Comparison of ENCODE assay signal across 27 mouse cellular contexts in genomic region chr11:116593345-116593744, GRCm38 (mm10). TPM values are rescaled to one million over a fixed set of nuclear protein-coding genes. Genes with fewer than 3 reads are reported as not detected.
DNase-seq lines count a peak whose midpoint lies in the region; ATAC-seq and TF ChIP-seq lines count a peak whose summit lies in the region.
"Had no signal": no experiment of that assay in that cellular context is flagged by ENCODE, and none has a peak within 500 bp of the region (broad histone marks: within the 10 kb centered on the region; RNA-seq: fewer than 3 reads in every experiment).

No protein-coding gene starts in this region.

- no peaks in the 10 kb centered on the region for H3K27me3 ChIP-seq in forebrain, embryonic 13.5 days
- H3K27me3 ChIP-seq in forebrain, embryonic 12.5 days = peaks cover 7% of the 10 kb centered on the region
- H3K27me3 ChIP-seq in midbrain, embryonic 10.5 days (ENCODE audit: low read depth, poor library complexity, severe bottlenecking) = peaks cover 10% of the 10 kb centered on the region
- H3K27me3 ChIP-seq in midbrain, postnatal 0 days (ENCODE audit: insufficient read depth, low read length) = no peaks in the 10 kb centered on the region
- H3K27me3 ChIP-seq in embryonic facial prominence, embryonic 10.5 days (replicated peaks; ENCODE audit: low read depth, poor library complexity, severe bottlenecking) = peaks cover 12% of the 10 kb centered on the region
- H3K27me3 ChIP-seq in limb, embryonic 12.5 days = peaks cover 3% of the 10 kb centered on the region
- H3K27me3 ChIP-seq in intestine, embryonic 16.5 days (replicated peaks; ENCODE audit: control insufficient read depth, insufficient read depth, low read length) = peaks cover 5% of the 10 kb centered on the region; the same call in 1 of the 2 replicates
- H3K27me3 ChIP-seq: embryonic facial prominence, embryonic 13.5 days; lung, embryonic 15.5 days; stomach, embryonic 15.5 days had no signal

- WGBS in forebrain, embryonic 13.5 days = 49% methylated on average over 4 of the region's 4 CpGs
- WGBS in forebrain, embryonic 12.5 days = 60% methylated on average over 4 of the region's 4 CpGs
- WGBS in midbrain, embryonic 10.5 days = 76% methylated on average over 4 of the region's 4 CpGs
- WGBS in midbrain, postnatal 0 days = 44% methylated on average over 4 of the region's 4 CpGs
- WGBS in embryonic facial prominence, embryonic 10.5 days = 68% methylated on average over 4 of the region's 4 CpGs
- 83% methylated on average over 4 of the region's 4 CpGs for WGBS in limb, embryonic 12.5 days
- 80% methylated on average over 4 of the region's 4 CpGs for WGBS in intestine, embryonic 16.5 days

- TF ChIP-seq CTCF in midbrain, postnatal 0 days (IDR thresholded peaks at IDR 0.05) = no peak

- peak; percentile 15; the same call in 1 of the 2 replicates for ATAC-seq in forebrain, embryonic 13.5 days
- no peak for ATAC-seq in forebrain, embryonic 12.5 days (ENCODE audit: low FRiP score)
- no peak for ATAC-seq in midbrain, postnatal 0 days (ENCODE audit: low FRiP score)
- ATAC-seq in limb, embryonic 12.5 days (ENCODE audit: insufficient number of reproducible peaks, insufficient read depth, low FRiP score, low TSS enrichment, low read depth) = no peak
- no peak for ATAC-seq in intestine, embryonic 16.5 days

- no peaks in the 10 kb centered on the region for H3K36me3 ChIP-seq in forebrain, embryonic 13.5 days (ENCODE audit: poor library complexity, severe bottlenecking)
- no peaks in the 10 kb centered on the region for H3K36me3 ChIP-seq in forebrain, embryonic 12.5 days (replicated peaks)
- no peaks in the 10 kb centered on the region for H3K36me3 ChIP-seq in midbrain, embryonic 10.5 days
- no peaks in the 10 kb centered on the region for H3K36me3 ChIP-seq in midbrain, postnatal 0 days (ENCODE audit: insufficient read depth, low read length)
- H3K36me3 ChIP-seq in embryonic facial prominence, embryonic 10.5 days (replicated peaks) = peaks cover 9% of the 10 kb centered on the region
- H3K36me3 ChIP-seq in limb, embryonic 12.5 days = peaks cover 6% of the 10 kb centered on the region
- no peaks in the 10 kb centered on the region for H3K36me3 ChIP-seq in intestine, embryonic 16.5 days (ENCODE audit: control insufficient read depth, insufficient read depth, low read length)
- H3K36me3 ChIP-seq: embryonic facial prominence, embryonic 13.5 days; stomach, embryonic 15.5 days had no signal

- H3K9me3 ChIP-seq in forebrain, embryonic 13.5 days (replicated peaks) = no peaks in the 10 kb centered on the region
- H3K9me3 ChIP-seq in forebrain, embryonic 12.5 days = no peaks in the 10 kb centered on the region
- H3K9me3 ChIP-seq in midbrain, embryonic 10.5 days (replicated peaks) = no peaks in the 10 kb centered on the region
- H3K9me3 ChIP-seq in midbrain, postnatal 0 days (ENCODE audit: low read length) = no peaks in the 10 kb centered on the region
- no peaks in the 10 kb centered on the region for H3K9me3 ChIP-seq in embryonic facial prominence, embryonic 10.5 days
- no peaks in the 10 kb centered on the region for H3K9me3 ChIP-seq in limb, embryonic 12.5 days
- H3K9me3 ChIP-seq in intestine, embryonic 16.5 days (ENCODE audit: control insufficient read depth, low read length) = no peaks in the 10 kb centered on the region
- H3K9me3 ChIP-seq: embryonic facial prominence, embryonic 13.5 days; kidney, embryonic 15.5 days; lung, embryonic 15.5 days; megakaryocyte, embryonic 14.5 days; stomach, embryonic 15.5 days had no signal

- peak overlapping the region; percentile 72 for H3K27ac ChIP-seq in forebrain, embryonic 13.5 days
- H3K27ac ChIP-seq in forebrain, embryonic 12.5 days = no peak overlapping the region
- 0 out of 2 replicates have a peak overlapping the region, but pooled peaks have one; percentile 43 for H3K27ac ChIP-seq in midbrain, embryonic 10.5 days (replicated peaks)
- H3K27ac ChIP-seq in midbrain, postnatal 0 days (ENCODE audit: low read depth, low read length) = no peak overlapping the region
- peak overlapping the region; percentile 72; the same call in 1 of the 2 replicates for H3K27ac ChIP-seq in embryonic facial prominence, embryonic 10.5 days (replicated peaks)
- 0 out of 2 replicates have a peak overlapping the region, but pooled peaks have one; percentile 59 for H3K27ac ChIP-seq in limb, embryonic 12.5 days
- no peak overlapping the region for H3K27ac ChIP-seq in intestine, embryonic 16.5 days (ENCODE audit: low read length)
- H3K27ac ChIP-seq: kidney, embryonic 15.5 days; liver, embryonic 14.5 days; lung, embryonic 15.5 days; stomach, embryonic 15.5 days had no signal

- DNase-seq in midbrain, embryonic 10.5 days (ENCODE audit: low spot score) = no peak
- DNase-seq in midbrain, postnatal 0 days (ENCODE audit: low spot score) = no peak
- DNase-seq in embryonic facial prominence, embryonic 10.5 days (ENCODE audit: low spot score) = no peak
- DNase-seq: adrenal gland, postnatal 10 days; cerebellum, adult 2 months; kidney, adult 11 months; kidney, postnatal 4 days; lung, postnatal 36 days; right cerebral cortex, adult 18-20 months; thymus, postnatal 4 days had no signal

- H3K4me3 ChIP-seq in forebrain, embryonic 13.5 days = no peak overlapping the region
- no peak overlapping the region for H3K4me3 ChIP-seq in forebrain, embryonic 12.5 days (replicated peaks)
- H3K4me3 ChIP-seq in midbrain, embryonic 10.5 days = no peak overlapping the region
- no peak overlapping the region for H3K4me3 ChIP-seq in midbrain, postnatal 0 days (ENCODE audit: low read depth, low read length)
- 0 out of 2 replicates have a peak overlapping the region, but pooled peaks have one; percentile 16 for H3K4me3 ChIP-seq in embryonic facial prominence, embryonic 10.5 days
- no peak overlapping the region for H3K4me3 ChIP-seq in limb, embryonic 12.5 days (replicated peaks)
- no peak overlapping the region for H3K4me3 ChIP-seq in intestine, embryonic 16.5 days (ENCODE audit: low read length)
- H3K4me3 ChIP-seq: embryonic facial prominence, embryonic 13.5 days; erythroblast, embryonic 14.5 days; kidney, embryonic 15.5 days; lung, embryonic 15.5 days; megakaryocyte, embryonic 14.5 days; stomach, embryonic 15.5 days had no signal

- H3K9ac ChIP-seq in forebrain, embryonic 13.5 days = no peak overlapping the region
- H3K9ac ChIP-seq in forebrain, embryonic 12.5 days = no peak overlapping the region
- H3K9ac ChIP-seq in midbrain, postnatal 0 days (replicated peaks; ENCODE audit: low read length, poor library complexity, severe bottlenecking) = no peak overlapping the region
- H3K9ac ChIP-seq in limb, embryonic 12.5 days (replicated peaks) = no peak overlapping the region
- no peak overlapping the region for H3K9ac ChIP-seq in intestine, embryonic 16.5 days (ENCODE audit: low read depth, low read length)
- H3K9ac ChIP-seq: kidney, embryonic 15.5 days; liver, embryonic 14.5 days; lung, embryonic 15.5 days; stomach, embryonic 15.5 days had no signal

- H3K4me1 ChIP-seq in forebrain, embryonic 13.5 days = peaks cover 23% of the 10 kb centered on the region
- peaks cover 18% of the 10 kb centered on the region for H3K4me1 ChIP-seq in forebrain, embryonic 12.5 days
- peaks cover 20% of the 10 kb centered on the region for H3K4me1 ChIP-seq in midbrain, embryonic 10.5 days
- H3K4me1 ChIP-seq in midbrain, postnatal 0 days (ENCODE audit: insufficient read depth, low read length) = 0 out of 2 replicates have a peak, but pooled peaks cover 3% of the 10 kb centered on the region
- peaks cover 32% of the 10 kb centered on the region for H3K4me1 ChIP-seq in embryonic facial prominence, embryonic 10.5 days
- H3K4me1 ChIP-seq in limb, embryonic 12.5 days (replicated peaks) = peaks cover 14% of the 10 kb centered on the region
- H3K4me1 ChIP-seq in intestine, embryonic 16.5 days (ENCODE audit: control insufficient read depth, insufficient read depth, low read length) = no peaks in the 10 kb centered on the region
- H3K4me1 ChIP-seq: stomach, embryonic 15.5 days had no signal

- H3K4me2 ChIP-seq in forebrain, embryonic 13.5 days = no peak overlapping the region
- no peak overlapping the region for H3K4me2 ChIP-seq in forebrain, embryonic 12.5 days
- H3K4me2 ChIP-seq in midbrain, postnatal 0 days (ENCODE audit: low read depth, low read length, poor library complexity, severe bottlenecking) = no peak overlapping the region
- no peak overlapping the region for H3K4me2 ChIP-seq in limb, embryonic 12.5 days
- H3K4me2 ChIP-seq in intestine, embryonic 16.5 days (ENCODE audit: low read depth, low read length) = no peak overlapping the region
- H3K4me2 ChIP-seq: embryonic facial prominence, embryonic 13.5 days; heart, embryonic 11.5 days; kidney, embryonic 15.5 days; lung, embryonic 15.5 days; stomach, embryonic 15.5 days had no signal

RNA-seq across cellular contexts. Expression of gene Aanat, which starts 7.1 kb away (rescaled TPM):
- polyA plus RNA-seq in forebrain, embryonic 13.5 days (2015; fragmentation: Nextera tagmentation; extraction: Ambion mirVana) = 0.25 and 0.39 TPM in 2 replicates
- polyA plus RNA-seq in forebrain, embryonic 12.5 days (2016; fragmentation: Nextera tagmentation; extraction: Ambion mirVana) = 0.24 TPM in 1 of 2 replicates, not detected in the other
- not detected in 2 replicates for polyA plus RNA-seq in midbrain, embryonic 10.5 days (2016; fragmentation: Nextera tagmentation; extraction: Ambion mirVana)
- total RNA-seq in midbrain, postnatal 0 days (2014; rRNA removed) = 0.52 and 0.82 TPM in 2 replicates
- 0.90 and 0.94 TPM in 2 replicates for polyA plus RNA-seq in midbrain, postnatal 0 days (2015; fragmentation: Nextera tagmentation; extraction: Ambion mirVana)
- polyA plus RNA-seq in embryonic facial prominence, embryonic 10.5 days (2016; fragmentation: Nextera tagmentation; extraction: Ambion mirVana) = not detected in 2 replicates
- polyA plus RNA-seq in limb, embryonic 12.5 days (2016; fragmentation: Nextera tagmentation; extraction: Ambion mirVana) = not detected in 2 replicates
- polyA plus RNA-seq in intestine, embryonic 16.5 days (2015; fragmentation: Nextera tagmentation; extraction: Ambion mirVana) = not detected in 2 replicates
- total RNA-seq: adrenal gland, postnatal 10 days; gastrocnemius, adult 8-10 months; monocyte, adult 5-6 weeks had no signal
- polyA plus RNA-seq: embryonic facial prominence, embryonic 13.5 days; erythroblast, embryonic 14.5 days; gonadal fat pad, adult 2 months; heart, embryonic 11.5 days; heart, postnatal 0 days; kidney, embryonic 15.5 days; liver, embryonic 14.5 days; lung, embryonic 15.5 days; neural tube, embryonic 11.5 days had no signal

RNA-seq across cellular contexts. Expression of gene Ube2o, which starts 12.1 kb away (rescaled TPM):
- polyA plus RNA-seq in forebrain, embryonic 13.5 days (2015; fragmentation: Nextera tagmentation; extraction: Ambion mirVana) = 11.9 and 12.1 TPM in 2 replicates
- 12.5 and 17.3 TPM in 2 replicates for polyA plus RNA-seq in forebrain, embryonic 12.5 days (2016; fragmentation: Nextera tagmentation; extraction: Ambion mirVana)
- 8.3 and 8.7 TPM in 2 replicates for polyA plus RNA-seq in midbrain, embryonic 10.5 days (2016; fragmentation: Nextera tagmentation; extraction: Ambion mirVana)
- total RNA-seq in midbrain, postnatal 0 days (2014; rRNA removed) = 109 and 112 TPM in 2 replicates
- polyA plus RNA-seq in midbrain, postnatal 0 days (2015; fragmentation: Nextera tagmentation; extraction: Ambion mirVana) = 35.2 and 35.7 TPM in 2 replicates
- polyA plus RNA-seq in embryonic facial prominence, embryonic 10.5 days (2016; fragmentation: Nextera tagmentation; extraction: Ambion mirVana) = 12.0 and 12.4 TPM in 2 replicates
- 14.8 and 21.7 TPM in 2 replicates for polyA plus RNA-seq in limb, embryonic 12.5 days (2016; fragmentation: Nextera tagmentation; extraction: Ambion mirVana)
- polyA plus RNA-seq in intestine, embryonic 16.5 days (2015; fragmentation: Nextera tagmentation; extraction: Ambion mirVana) = 3.1 and 3.7 TPM in 2 replicates

RNA-seq across cellular contexts. Expression of gene Rhbdf2, which starts 33.5 kb away (rescaled TPM):
- polyA plus RNA-seq in forebrain, embryonic 13.5 days (2015; fragmentation: Nextera tagmentation; extraction: Ambion mirVana) = 0.87 and 0.98 TPM in 2 replicates
- 1.4 and 1.9 TPM in 2 replicates for polyA plus RNA-seq in forebrain, embryonic 12.5 days (2016; fragmentation: Nextera tagmentation; extraction: Ambion mirVana)
- polyA plus RNA-seq in midbrain, embryonic 10.5 days (2016; fragmentation: Nextera tagmentation; extraction: Ambion mirVana) = 2.5 and 3.3 TPM in 2 replicates
- 3.4 and 4.5 TPM in 2 replicates for total RNA-seq in midbrain, postnatal 0 days (2014; rRNA removed)
- 1.0 TPM in 2 replicates for polyA plus RNA-seq in midbrain, postnatal 0 days (2015; fragmentation: Nextera tagmentation; extraction: Ambion mirVana)
- 5.5 and 6.1 TPM in 2 replicates for polyA plus RNA-seq in embryonic facial prominence, embryonic 10.5 days (2016; fragmentation: Nextera tagmentation; extraction: Ambion mirVana)
- 4.1 and 5.1 TPM in 2 replicates for polyA plus RNA-seq in limb, embryonic 12.5 days (2016; fragmentation: Nextera tagmentation; extraction: Ambion mirVana)
- polyA plus RNA-seq in intestine, embryonic 16.5 days (2015; fragmentation: Nextera tagmentation; extraction: Ambion mirVana) = 10.8 and 11.9 TPM in 2 replicates

RNA-seq across cellular contexts. Expression of gene Prcd, which starts 60.0 kb away (rescaled TPM):
- polyA plus RNA-seq in forebrain, embryonic 13.5 days (2015; fragmentation: Nextera tagmentation; extraction: Ambion mirVana) = 0.79 and 0.80 TPM in 2 replicates
- polyA plus RNA-seq in forebrain, embryonic 12.5 days (2016; fragmentation: Nextera tagmentation; extraction: Ambion mirVana) = 0.76 and 1.3 TPM in 2 replicates
- polyA plus RNA-seq in midbrain, embryonic 10.5 days (2016; fragmentation: Nextera tagmentation; extraction: Ambion mirVana) = 0.65 and 0.77 TPM in 2 replicates
- 3.7 TPM in 1 of 2 replicates, not detected in the other for total RNA-seq in midbrain, postnatal 0 days (2014; rRNA removed)
- 4.8 and 6.0 TPM in 2 replicates for polyA plus RNA-seq in midbrain, postnatal 0 days (2015; fragmentation: Nextera tagmentation; extraction: Ambion mirVana)
- 0.76 and 1.2 TPM in 2 replicates for polyA plus RNA-seq in embryonic facial prominence, embryonic 10.5 days (2016; fragmentation: Nextera tagmentation; extraction: Ambion mirVana)
- 0.45 and 0.63 TPM in 2 replicates for polyA plus RNA-seq in limb, embryonic 12.5 days (2016; fragmentation: Nextera tagmentation; extraction: Ambion mirVana)
- 1.4 and 1.9 TPM in 2 replicates for polyA plus RNA-seq in intestine, embryonic 16.5 days (2015; fragmentation: Nextera tagmentation; extraction: Ambion mirVana)
- total RNA-seq: monocyte, adult 5-6 weeks had no signal
- polyA plus RNA-seq: erythroblast, embryonic 14.5 days had no signal

Comparison
In these comparisons a context has a peak if more than half of its experiments do, and no peak if none do; other contexts are left out.
1. H3K27ac ChIP-seq: peak in forebrain, embryonic 13.5 days (single experiment), midbrain, embryonic 10.5 days (single experiment), embryonic facial prominence, embryonic 10.5 days (single experiment) and limb, embryonic 12.5 days (single experiment); none in forebrain, embryonic 12.5 days (single experiment), midbrain, postnatal 0 days (single experiment) and intestine, embryonic 16.5 days (single experiment).